Mouse (Mus musculus): ENCODE data around the gene Fam204a. TPM values are rescaled to one million over a fixed set of nuclear protein-coding genes. Genes with fewer than 3 reads are reported as not detected.

Fam204a gene
- polyA plus RNA-seq (2012; ENCODE audit: insufficient read depth, insufficient read length, missing spikeins): 23.4 and 24.7 TPM in 2 replicates

DNA sequence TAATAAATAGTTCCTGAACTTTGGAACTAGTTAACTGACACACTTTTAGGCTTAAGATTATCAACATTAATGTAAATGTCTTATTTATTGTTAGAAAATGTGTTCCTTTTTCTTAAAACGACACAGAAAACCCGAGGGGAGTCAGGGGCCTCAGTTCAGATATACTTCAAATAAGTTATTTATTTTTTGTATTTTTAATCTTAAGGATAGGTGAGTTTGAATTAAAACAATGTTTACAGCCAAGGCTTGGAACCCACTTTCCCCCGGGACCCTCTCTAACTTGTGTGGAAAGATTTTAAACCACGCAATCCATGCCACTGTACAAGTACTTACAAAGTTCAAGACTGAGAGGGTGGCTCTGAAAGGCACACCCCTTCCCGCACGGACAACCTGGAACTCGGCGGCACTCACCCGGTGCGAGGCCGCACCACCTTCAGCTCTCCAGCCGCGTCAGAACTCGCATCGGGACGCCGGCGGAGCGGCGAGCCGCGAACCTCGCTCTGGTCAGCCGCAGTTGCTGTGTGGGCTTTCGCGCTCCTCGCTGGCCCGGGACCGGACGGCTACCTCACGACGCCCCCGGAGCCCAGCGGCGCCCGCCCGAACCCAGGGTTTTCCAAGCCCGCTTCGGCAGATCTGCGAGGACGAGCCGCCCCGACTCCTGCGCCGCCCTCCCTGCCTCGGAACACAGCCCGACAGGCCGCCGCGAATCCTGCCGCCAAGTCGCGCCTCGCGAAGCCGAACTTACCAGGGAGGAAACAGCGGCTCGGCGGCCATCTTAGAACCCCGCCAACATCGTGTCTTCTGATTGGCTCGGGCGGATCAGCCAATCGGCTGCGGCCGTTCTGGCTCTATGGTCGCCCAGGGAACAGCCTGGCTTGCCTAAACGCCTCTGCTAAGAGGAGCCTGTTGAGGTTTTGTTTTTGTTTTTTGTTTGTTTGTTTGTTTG, at the start of gene Fam204a:
Fam204a (minus strand) TSS at position 803 of the 946 bp plus-strand sequence.
- no peak for TF ChIP-seq CTCF (IDR thresholded peaks at IDR 0.05; ENCODE audit: low read depth, low read length)
- TF ChIP-seq POLR2A (IDR thresholded peaks at IDR 0.05; ENCODE audit: borderline replicate concordance, low read depth, low read length): no peak
- Histone ChIP-seq H3K27ac (ENCODE audit: insufficient read depth, low read depth, low read length) (peak within 1 kb of the TSS; percentile 62), H3K4me1 (ENCODE audit: control insufficient read depth, insufficient read depth, low read length) (peaks cover 10% of the 10 kb centered on the region; the same call in 1 of the 2 replicates), H3K4me3 (ENCODE audit: insufficient read depth, low read length) (peak within 1 kb of the TSS; percentile 99)

DNA sequence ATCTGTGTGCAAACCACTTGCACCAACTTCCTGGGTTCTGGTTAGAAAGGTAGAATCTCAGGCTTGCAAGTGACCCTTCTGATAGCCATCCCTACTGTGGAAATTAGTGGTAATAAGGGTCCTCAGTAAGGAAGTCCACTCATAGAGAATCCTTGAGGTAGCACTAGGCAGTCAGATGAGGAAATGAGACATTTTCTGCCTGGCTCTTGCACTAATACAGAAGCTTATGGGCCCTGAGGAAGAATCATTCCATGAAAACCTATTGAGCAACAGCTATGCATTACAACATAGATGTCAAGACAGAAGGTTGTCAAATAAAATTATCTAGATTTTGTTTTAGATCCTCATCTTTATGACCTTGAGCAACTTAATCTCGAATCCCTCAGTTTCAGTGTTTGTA, 39.3 kb upstream of the Fam204a start:
- no peak for TF ChIP-seq CTCF (IDR thresholded peaks at IDR 0.05; ENCODE audit: low read depth, low read length)
- TF ChIP-seq POLR2A (IDR thresholded peaks at IDR 0.05; ENCODE audit: borderline replicate concordance, low read depth, low read length): no peak

DNA sequence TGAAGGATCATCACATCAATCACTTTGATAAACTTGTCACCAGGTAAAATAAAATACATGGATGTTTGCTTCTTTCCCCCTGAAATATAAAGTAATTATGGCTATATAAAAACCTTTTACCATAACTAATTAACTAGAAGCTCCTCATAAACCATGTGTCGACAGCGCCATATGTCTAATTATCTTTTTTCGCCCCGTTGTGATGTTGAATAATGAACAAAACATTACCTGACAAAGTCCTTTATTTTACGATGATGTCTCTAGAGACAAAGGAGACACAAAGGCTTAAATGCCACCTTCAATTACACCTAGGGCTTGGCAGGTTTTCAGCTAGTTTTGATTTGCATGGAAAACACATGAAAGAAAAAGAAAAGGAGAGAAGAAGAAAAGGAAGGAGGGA, 34.2 kb upstream of the Fam204a start:
- H3K4me3 ChIP-seq (ENCODE audit: insufficient read depth, low read length): no peak overlapping the region
- H3K4me1 ChIP-seq (ENCODE audit: control insufficient read depth, insufficient read depth, low read length): no peaks in the 10 kb centered on the region
- TF ChIP-seq CTCF (IDR thresholded peaks at IDR 0.05; ENCODE audit: low read depth, low read length) (no peak), POLR2A (IDR thresholded peaks at IDR 0.05; ENCODE audit: borderline replicate concordance, low read depth, low read length) (no peak)
- no peak overlapping the region for H3K27ac ChIP-seq (ENCODE audit: insufficient read depth, low read depth, low read length)

More for the DNA sequence above, 39.3 kb upstream of the Fam204a start:
- H3K4me1 ChIP-seq (ENCODE audit: control insufficient read depth, insufficient read depth, low read length): no peaks in the 10 kb centered on the region
- H3K27ac ChIP-seq (ENCODE audit: insufficient read depth, low read depth, low read length): no peak overlapping the region
- no peak overlapping the region for H3K4me3 ChIP-seq (ENCODE audit: insufficient read depth, low read length)

DNA sequence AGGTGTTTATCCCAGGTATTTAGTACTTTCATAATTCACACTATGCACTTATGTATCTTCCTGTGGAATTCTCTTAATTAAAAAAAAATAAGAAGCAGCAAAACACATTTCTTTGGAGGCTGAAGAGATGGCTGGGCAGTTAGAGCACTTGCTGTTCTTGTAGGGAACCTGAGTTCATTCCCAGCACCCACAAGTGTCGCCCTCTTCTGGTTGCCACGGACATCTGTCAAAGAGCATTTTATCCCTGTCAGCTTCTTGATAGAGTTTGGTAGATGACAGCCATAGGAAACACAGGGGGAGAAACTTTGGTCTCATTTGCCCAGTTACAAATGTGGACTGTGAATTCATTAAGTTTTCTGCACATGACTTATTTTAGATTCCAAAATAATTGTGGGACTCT, 25.5 kb upstream of the Fam204a start:
- TF ChIP-seq POLR2A (IDR thresholded peaks at IDR 0.05; ENCODE audit: borderline replicate concordance, low read depth, low read length) (no peak), CTCF (IDR thresholded peaks at IDR 0.05; ENCODE audit: low read depth, low read length) (no peak)
- Histone ChIP-seq H3K27ac (ENCODE audit: insufficient read depth, low read depth, low read length) (no peak overlapping the region), H3K4me1 (ENCODE audit: control insufficient read depth, insufficient read depth, low read length) (no peaks in the 10 kb centered on the region), H3K4me3 (ENCODE audit: insufficient read depth, low read length) (no peak overlapping the region)

DNA sequence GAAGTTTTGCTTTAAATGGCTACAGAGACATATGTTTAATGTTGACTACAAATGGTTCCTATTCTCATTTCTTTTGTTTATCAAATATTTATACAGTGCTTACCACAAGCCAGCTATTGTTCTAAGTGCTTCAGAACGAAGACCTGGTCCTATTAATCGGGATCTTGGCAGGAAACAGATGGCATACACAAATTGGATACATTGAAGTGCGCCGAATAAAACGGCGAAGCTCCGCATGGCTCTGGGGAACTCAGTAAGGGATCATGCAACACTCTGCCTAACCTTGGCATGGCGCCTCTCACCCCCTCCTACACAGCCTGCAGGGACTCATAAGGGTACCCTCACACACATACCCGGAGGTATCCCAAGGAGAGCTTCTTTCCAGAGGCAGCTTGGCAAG, 24.7 kb upstream of the Fam204a start:
- H3K4me1 ChIP-seq (ENCODE audit: control insufficient read depth, insufficient read depth, low read length): no peaks in the 10 kb centered on the region

DNA sequence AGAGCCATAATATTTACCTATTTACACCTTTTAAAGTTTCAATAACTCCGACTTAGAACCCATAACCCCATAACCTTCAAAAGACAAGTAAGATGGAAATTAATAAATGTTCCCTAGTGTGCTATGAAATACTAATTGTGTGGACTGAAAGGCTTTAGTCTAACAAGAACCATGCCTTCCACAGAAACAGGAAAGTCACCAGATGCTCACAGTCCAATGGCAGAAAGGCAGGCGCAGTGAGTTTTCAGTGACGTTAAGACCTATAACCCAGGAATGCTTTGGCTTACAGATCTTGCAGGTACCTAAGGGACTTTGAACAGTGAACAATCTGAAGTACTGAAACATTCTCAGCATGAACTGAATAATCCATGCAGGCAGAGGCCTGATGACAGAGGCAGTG, 18.7 kb upstream of the Fam204a start:
- no peaks in the 10 kb centered on the region for H3K4me1 ChIP-seq (ENCODE audit: control insufficient read depth, insufficient read depth, low read length)
- no peak for TF ChIP-seq POLR2A (IDR thresholded peaks at IDR 0.05; ENCODE audit: borderline replicate concordance, low read depth, low read length)
- no peak for TF ChIP-seq CTCF (IDR thresholded peaks at IDR 0.05; ENCODE audit: low read depth, low read length)
- no peak overlapping the region for H3K27ac ChIP-seq (ENCODE audit: insufficient read depth, low read depth, low read length)

More for the DNA sequence above, 24.7 kb upstream of the Fam204a start:
- TF ChIP-seq POLR2A (IDR thresholded peaks at IDR 0.05; ENCODE audit: borderline replicate concordance, low read depth, low read length) (no peak), CTCF (IDR thresholded peaks at IDR 0.05; ENCODE audit: low read depth, low read length) (no peak)
- Histone ChIP-seq H3K4me3 (ENCODE audit: insufficient read depth, low read length) (no peak overlapping the region), H3K27ac (ENCODE audit: insufficient read depth, low read depth, low read length) (no peak overlapping the region)

DNA sequence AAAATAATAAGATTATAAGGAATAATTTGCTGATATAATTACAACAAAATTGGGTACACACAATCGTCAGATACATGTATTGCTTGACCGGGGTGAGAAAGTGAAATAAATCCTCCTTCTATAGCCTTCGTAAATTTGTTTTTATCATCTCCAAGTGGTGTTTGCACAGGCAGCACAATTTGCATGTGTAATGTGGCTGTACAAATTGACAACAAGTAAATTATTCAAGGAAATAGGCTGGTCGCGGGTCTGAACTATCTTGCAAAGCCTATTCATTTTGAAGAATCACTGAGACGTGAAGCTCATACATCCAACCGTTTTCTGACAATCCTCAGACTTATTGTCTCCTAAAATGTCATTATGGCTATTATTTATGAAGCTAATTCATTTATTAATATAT, 16.1 kb upstream of the Fam204a start:
- H3K27ac ChIP-seq (ENCODE audit: insufficient read depth, low read depth, low read length): no peak overlapping the region
- TF ChIP-seq POLR2A (IDR thresholded peaks at IDR 0.05; ENCODE audit: borderline replicate concordance, low read depth, low read length): no peak
- no peak for TF ChIP-seq CTCF (IDR thresholded peaks at IDR 0.05; ENCODE audit: low read depth, low read length)
- no peak overlapping the region for H3K4me3 ChIP-seq (ENCODE audit: insufficient read depth, low read length)
- H3K4me1 ChIP-seq (ENCODE audit: control insufficient read depth, insufficient read depth, low read length): no peaks in the 10 kb centered on the region

More for the DNA sequence above, 18.7 kb upstream of the Fam204a start:
- no peak overlapping the region for H3K4me3 ChIP-seq (ENCODE audit: insufficient read depth, low read length)

DNA sequence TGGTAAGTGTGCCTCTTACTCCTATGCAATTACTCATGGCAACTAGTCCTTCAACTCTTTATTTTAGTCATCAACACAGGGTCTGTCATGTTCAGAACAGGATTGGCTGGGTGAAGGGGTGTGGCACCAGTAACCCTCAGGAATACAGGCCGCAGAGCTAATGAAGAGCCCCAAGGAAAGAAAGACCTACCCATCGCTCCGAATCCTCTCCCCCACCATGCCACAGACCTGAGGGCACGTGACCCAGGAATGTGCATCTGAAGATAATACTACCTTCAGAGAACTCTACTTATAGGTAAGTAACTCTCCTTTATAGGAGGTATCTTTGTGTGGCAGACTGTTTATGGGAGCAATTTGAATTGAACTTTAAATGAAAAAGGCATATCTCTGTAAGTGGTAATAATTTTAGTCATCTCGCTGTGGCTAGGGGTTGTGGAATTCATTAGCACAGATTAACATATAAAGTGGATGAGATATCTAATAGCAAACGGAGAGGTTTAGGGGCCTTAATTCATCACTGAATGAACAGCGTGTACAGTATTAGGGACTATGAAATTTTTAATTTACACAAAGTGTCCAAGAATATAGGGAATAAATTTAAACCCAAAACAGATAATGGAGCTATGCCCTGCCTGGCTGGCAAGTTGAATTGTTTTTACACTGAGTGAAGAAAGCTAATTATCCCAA, 15.6 kb upstream of the Fam204a start:
- Histone ChIP-seq H3K27ac (ENCODE audit: insufficient read depth, low read depth, low read length) (no peak overlapping the region), H3K4me1 (ENCODE audit: control insufficient read depth, insufficient read depth, low read length) (no peaks in the 10 kb centered on the region), H3K4me3 (ENCODE audit: insufficient read depth, low read length) (no peak overlapping the region)
- TF ChIP-seq CTCF (IDR thresholded peaks at IDR 0.05; ENCODE audit: low read depth, low read length) (no peak), POLR2A (IDR thresholded peaks at IDR 0.05; ENCODE audit: borderline replicate concordance, low read depth, low read length) (no peak)

DNA sequence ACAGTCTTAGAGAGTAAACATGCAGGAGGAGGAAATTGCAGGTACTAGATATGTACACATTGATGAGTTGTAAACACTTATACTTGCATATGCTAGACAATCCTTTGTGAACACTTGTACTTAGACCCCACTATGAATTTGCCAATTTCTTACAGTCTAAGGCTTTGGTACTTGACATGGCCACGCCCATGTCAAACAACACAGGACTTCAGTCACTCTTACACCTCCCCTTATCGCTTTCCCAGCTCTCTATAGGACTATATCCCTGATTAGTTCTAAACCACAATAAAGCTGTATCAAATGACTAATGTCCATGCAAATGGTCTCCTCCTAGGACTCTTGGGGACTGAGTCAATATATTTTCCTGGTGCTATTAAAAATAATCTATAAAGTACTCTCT, 5.0 kb upstream of the Fam204a start:
- no peak overlapping the region for H3K27ac ChIP-seq (ENCODE audit: insufficient read depth, low read depth, low read length)
- H3K4me3 ChIP-seq (ENCODE audit: insufficient read depth, low read length): no peak overlapping the region
- TF ChIP-seq CTCF (IDR thresholded peaks at IDR 0.05; ENCODE audit: low read depth, low read length): no peak
- TF ChIP-seq POLR2A (IDR thresholded peaks at IDR 0.05; ENCODE audit: borderline replicate concordance, low read depth, low read length): no peak
- no peaks in the 10 kb centered on the region for H3K4me1 ChIP-seq (ENCODE audit: control insufficient read depth, insufficient read depth, low read length)
